Mouse (Mus musculus): ENCODE measurements around the gene Cep131. TPM values are rescaled to one million over a fixed set of nuclear protein-coding genes. Genes with fewer than 3 reads are reported as not detected.

The Cep131 gene
- polyA plus RNA-seq (2015; fragmentation: Nextera tagmentation; extraction: Ambion mirVana), result 13.4 and 13.8 TPM in 2 replicates

GRCm38 (mm10) chr11:120086702-120087152 is at the start of gene Cep131:
Cep131 (minus strand) TSS chr11:120086827.
- H3K36me3 ChIP-seq, result peaks cover 39% of the 10 kb centered on the region
- peak within 1 kb of the TSS; percentile 82 for H3K4me2 ChIP-seq
- no peaks in the 10 kb centered on the region for H3K27me3 ChIP-seq (replicated peaks)
- WGBS, result under 1% methylated on average over 42 of the region's 42 CpGs
- peaks cover 26% of the 10 kb centered on the region for H3K4me1 ChIP-seq
- peak within 1 kb of the TSS; percentile 83 for H3K4me3 ChIP-seq
- peak within 1 kb of the TSS; percentile 65 for H3K27ac ChIP-seq (replicated peaks)
- peak; percentile 97 for ATAC-seq (ENCODE audit: extremely low read depth, insufficient number of reproducible peaks, low FRiP score, low TSS enrichment)
- no peaks in the 10 kb centered on the region for H3K9me3 ChIP-seq
- H3K9ac ChIP-seq, result peak within 1 kb of the TSS; percentile 94

- 79% methylated on average over 8 of the region's 8 CpGs for WGBS
- Histone ChIP-seq H3K9me3 (no peaks in the 10 kb centered on the region), H3K27ac (replicated peaks) (peak overlapping the region; percentile 88), H3K4me3 (no peak overlapping the region), H3K27me3 (replicated peaks) (no peaks in the 10 kb centered on the region), H3K4me2 (peak overlapping the region; percentile 48), H3K4me1 (peaks cover 68% of the 10 kb centered on the region), H3K36me3 (peaks cover 53% of the 10 kb centered on the region), H3K9ac (peak overlapping the region; percentile 63; the same call in 1 of the 2 replicates)
- no peak for ATAC-seq (ENCODE audit: extremely low read depth, insufficient number of reproducible peaks, low FRiP score, low TSS enrichment)
Measured at GRCm38 (mm10) chr11:120136195-120136594, 49.6 kb upstream of the Cep131 start.

GRCm38 (mm10) chr11:120134847-120135530 is 48.4 kb upstream of the Cep131 start:
- H3K27me3 ChIP-seq (replicated peaks), result no peaks in the 10 kb centered on the region
- 0 out of 2 replicates have a peak, but pooled peaks have one; percentile 10 for ATAC-seq (ENCODE audit: extremely low read depth, insufficient number of reproducible peaks, low FRiP score, low TSS enrichment)
- H3K4me2 ChIP-seq, result no peak overlapping the region
- no peaks in the 10 kb centered on the region for H3K9me3 ChIP-seq
- peak overlapping the region; percentile 42; the same call in 1 of the 2 replicates for H3K9ac ChIP-seq
- WGBS, result 37% methylated on average over 9 of the region's 9 CpGs
- H3K36me3 ChIP-seq, result peaks cover 57% of the 10 kb centered on the region
- no peak overlapping the region for H3K4me3 ChIP-seq
- peaks cover 60% of the 10 kb centered on the region for H3K4me1 ChIP-seq
- peak overlapping the region; percentile 88 for H3K27ac ChIP-seq (replicated peaks)

GRCm38 (mm10) chr11:120134148-120134547 is 47.5 kb upstream of the Cep131 start:
- Histone ChIP-seq H3K4me2 (no peak overlapping the region), H3K4me3 (no peak overlapping the region), H3K27ac (replicated peaks) (peak overlapping the region; percentile 88), H3K27me3 (replicated peaks) (no peaks in the 10 kb centered on the region), H3K9me3 (no peaks in the 10 kb centered on the region), H3K9ac (no peak overlapping the region), H3K36me3 (peaks cover 62% of the 10 kb centered on the region), H3K4me1 (peaks cover 53% of the 10 kb centered on the region)
- 89% methylated on average over 5 of the region's 5 CpGs for WGBS
- ATAC-seq (ENCODE audit: extremely low read depth, insufficient number of reproducible peaks, low FRiP score, low TSS enrichment), result no peak

GRCm38 (mm10) chr11:120129281-120129680 is 42.7 kb upstream of the Cep131 start:
- no peak overlapping the region for H3K4me2 ChIP-seq
- H3K4me1 ChIP-seq, result peaks cover 4% of the 10 kb centered on the region
- H3K9me3 ChIP-seq, result no peaks in the 10 kb centered on the region
- H3K27me3 ChIP-seq (replicated peaks), result no peaks in the 10 kb centered on the region
- no peak for ATAC-seq (ENCODE audit: extremely low read depth, insufficient number of reproducible peaks, low FRiP score, low TSS enrichment)
- WGBS, result 86% methylated on average over 7 of the region's 7 CpGs
- peaks cover 91% of the 10 kb centered on the region for H3K36me3 ChIP-seq
- no peak overlapping the region for H3K9ac ChIP-seq
- no peak overlapping the region for H3K27ac ChIP-seq (replicated peaks)
- H3K4me3 ChIP-seq, result no peak overlapping the region

- Histone ChIP-seq H3K9ac (no peak overlapping the region), H3K9me3 (no peaks in the 10 kb centered on the region), H3K4me1 (no peaks in the 10 kb centered on the region), H3K36me3 (peaks cover 91% of the 10 kb centered on the region), H3K27ac (replicated peaks) (no peak overlapping the region), H3K4me2 (no peak overlapping the region), H3K4me3 (no peak overlapping the region), H3K27me3 (replicated peaks) (no peaks in the 10 kb centered on the region)
- ATAC-seq (ENCODE audit: extremely low read depth, insufficient number of reproducible peaks, low FRiP score, low TSS enrichment), result no peak
- WGBS, result 86% methylated on average over 2 of the region's 2 CpGs
Measured at GRCm38 (mm10) chr11:120126845-120127244, 40.2 kb upstream of the Cep131 start.

GRCm38 (mm10) chr11:120122126-120122525 is 35.5 kb upstream of the Cep131 start:
- H3K27ac ChIP-seq (replicated peaks), result no peak overlapping the region
- 80% methylated on average over 12 of the region's 12 CpGs for WGBS
- H3K4me2 ChIP-seq, result no peak overlapping the region
- ATAC-seq (ENCODE audit: extremely low read depth, insufficient number of reproducible peaks, low FRiP score, low TSS enrichment), result no peak
- no peaks in the 10 kb centered on the region for H3K9me3 ChIP-seq
- peaks cover 77% of the 10 kb centered on the region for H3K36me3 ChIP-seq
- no peak overlapping the region for H3K9ac ChIP-seq
- H3K4me3 ChIP-seq, result no peak overlapping the region
- H3K4me1 ChIP-seq, result peaks cover 20% of the 10 kb centered on the region
- H3K27me3 ChIP-seq (replicated peaks), result no peaks in the 10 kb centered on the region

GRCm38 (mm10) chr11:120120642-120121420 is 34.2 kb upstream of the Cep131 start:
- H3K9me3 ChIP-seq, result no peaks in the 10 kb centered on the region
- peaks cover 78% of the 10 kb centered on the region for H3K36me3 ChIP-seq
- 80% methylated on average over 17 of the region's 17 CpGs for WGBS
- peaks cover 20% of the 10 kb centered on the region for H3K4me1 ChIP-seq
- no peaks in the 10 kb centered on the region for H3K27me3 ChIP-seq (replicated peaks)
- peak overlapping the region; percentile 46; the same call in 1 of the 2 replicates for H3K27ac ChIP-seq (replicated peaks)
- ATAC-seq (ENCODE audit: extremely low read depth, insufficient number of reproducible peaks, low FRiP score, low TSS enrichment), result no peak
- no peak overlapping the region for H3K4me2 ChIP-seq
- no peak overlapping the region for H3K4me3 ChIP-seq
- H3K9ac ChIP-seq, result peak overlapping the region; percentile 50

- Histone ChIP-seq H3K4me2 (no peak overlapping the region), H3K27ac (replicated peaks) (peak overlapping the region; percentile 46), H3K9me3 (no peaks in the 10 kb centered on the region), H3K4me1 (peaks cover 20% of the 10 kb centered on the region), H3K36me3 (peaks cover 81% of the 10 kb centered on the region), H3K27me3 (replicated peaks) (no peaks in the 10 kb centered on the region), H3K4me3 (no peak overlapping the region), H3K9ac (peak overlapping the region; percentile 50)
- WGBS, result 57% methylated on average over 10 of the region's 10 CpGs
- ATAC-seq (ENCODE audit: extremely low read depth, insufficient number of reproducible peaks, low FRiP score, low TSS enrichment), result no peak
Measured at GRCm38 (mm10) chr11:120119936-120120541, 33.4 kb upstream of the Cep131 start.

- H3K36me3 ChIP-seq, result peaks cover 80% of the 10 kb centered on the region
- WGBS, result 89% methylated on average over 7 of the region's 7 CpGs
- H3K27me3 ChIP-seq (replicated peaks), result no peaks in the 10 kb centered on the region
- no peak for ATAC-seq (ENCODE audit: extremely low read depth, insufficient number of reproducible peaks, low FRiP score, low TSS enrichment)
- no peak overlapping the region for H3K27ac ChIP-seq (replicated peaks)
- H3K9ac ChIP-seq, result no peak overlapping the region
- peaks cover 23% of the 10 kb centered on the region for H3K4me1 ChIP-seq
- H3K4me2 ChIP-seq, result no peak overlapping the region
- no peak overlapping the region for H3K4me3 ChIP-seq
- no peaks in the 10 kb centered on the region for H3K9me3 ChIP-seq
Measured at GRCm38 (mm10) chr11:120119108-120119507, 32.5 kb upstream of the Cep131 start.

- Histone ChIP-seq H3K4me3 (no peak overlapping the region), H3K4me2 (no peak overlapping the region), H3K27me3 (replicated peaks) (no peaks in the 10 kb centered on the region), H3K36me3 (peaks cover 67% of the 10 kb centered on the region), H3K4me1 (peaks cover 38% of the 10 kb centered on the region), H3K9me3 (no peaks in the 10 kb centered on the region), H3K27ac (replicated peaks) (no peak overlapping the region), H3K9ac (no peak overlapping the region)
- no peak for ATAC-seq (ENCODE audit: extremely low read depth, insufficient number of reproducible peaks, low FRiP score, low TSS enrichment)
- WGBS, result 76% methylated on average over 2 of the region's 2 CpGs
Measured at GRCm38 (mm10) chr11:120117626-120118025, 31.0 kb upstream of the Cep131 start.

Data from heart, embryonic 13.5 days (tissue).